Mouse (Mus musculus) adrenal gland (tissue): Measurements from ENCODE around the gene Myl12a.
"Not testable (repeated sequence)": the region's sequence is repeated elsewhere in the genome, so short reads cannot be mapped to it uniquely, and the experiment has no call there.

Source experiments
- intact Hi-C: fragments of 180-260 bp; cut with DNase I; formaldehyde crosslinking; loops from one replicate; pipeline ENCODE4 v1.15.1; 2025

The Myl12a gene

GRCm38 (mm10) chr17:70990403-70991303 lies 12.0 kb downstream of the Myl12a start:
- intact Hi-C loops, result loop anchor here (1.0 kb wide), 1 partner anchor 11 kb away; no protein-coding TSS in a partner anchor

GRCm38 (mm10) chr17:70989991-70990390 lies 12.7 kb downstream of the Myl12a start:
- intact Hi-C loops, result loop anchor here (1.0 kb wide), 1 partner anchor 11 kb away; no protein-coding TSS in a partner anchor

GRCm38 (mm10) chr17:70989430-70989829 lies 13.2 kb downstream of the Myl12a start:
- intact Hi-C loops, result no loop called here

GRCm38 (mm10) chr17:70988337-70988767 lies 14.3 kb downstream of the Myl12a start:
- intact Hi-C loops, result no loop called here

GRCm38 (mm10) chr17:70986831-70987660 lies 15.6 kb downstream of the Myl12a start:
- intact Hi-C loops, result no loop called here

GRCm38 (mm10) chr17:70986355-70986740 lies 16.3 kb downstream of the Myl12a start:
- intact Hi-C loops, result no loop called here

GRCm38 (mm10) chr17:70985501-70986354 lies 16.9 kb downstream of the Myl12a start:
- intact Hi-C loops, result no loop called here

GRCm38 (mm10) chr17:70979345-70980223 lies 23.1 kb downstream of the Myl12a start:
- intact Hi-C loops, result loop anchor here (10.0 kb wide), 1 partner anchor 455 kb away; no protein-coding TSS in a partner anchor

GRCm38 (mm10) chr17:70977799-70978198 lies 24.9 kb downstream of the Myl12a start:
- intact Hi-C loops, result loop anchor here (10.0 kb wide), 1 partner anchor 453 kb away; no protein-coding TSS in a partner anchor

GRCm38 (mm10) chr17:70974065-70974464 lies 28.6 kb downstream of the Myl12a start:
- intact Hi-C loops, result loop anchor here (10.0 kb wide), 1 partner anchor 449 kb away; no protein-coding TSS in a partner anchor

GRCm38 (mm10) chr17:70973398-70973797 lies 29.3 kb downstream of the Myl12a start:
- intact Hi-C loops, result loop anchor here (10.0 kb wide), 1 partner anchor 449 kb away; no protein-coding TSS in a partner anchor

- intact Hi-C loops, result loop anchor here (10.0 kb wide), 1 partner anchor 446 kb away; no protein-coding TSS in a partner anchor
Observed at GRCm38 (mm10) chr17:70971206-70971605, 31.5 kb downstream of the Myl12a start.

- intact Hi-C loops, result loop anchor here (2.0 to 5.0 kb wide), 4 partner anchors 121 to 262 kb away; no protein-coding TSS in a partner anchor
Observed at GRCm38 (mm10) chr17:70968606-70969191, 34.0 kb downstream of the Myl12a start.

GRCm38 (mm10) chr17:70967646-70968045 lies 35.0 kb downstream of the Myl12a start:
- intact Hi-C loops, result loop anchor here (2.0 to 5.0 kb wide), 4 partner anchors 120 to 261 kb away; no protein-coding TSS in a partner anchor

GRCm38 (mm10) chr17:70967191-70967590 lies 35.5 kb downstream of the Myl12a start:
- intact Hi-C loops, result loop anchor here (5.0 kb wide), 3 partner anchors 120 to 230 kb away; no protein-coding TSS in a partner anchor

- intact Hi-C loops, result loop anchor here (5.0 kb wide), 3 partner anchors 119 to 229 kb away; no protein-coding TSS in a partner anchor
Observed at GRCm38 (mm10) chr17:70966126-70966525, 36.6 kb downstream of the Myl12a start.

- intact Hi-C loops, result loop anchor here (5.0 kb wide), 3 partner anchors 118 to 228 kb away; no protein-coding TSS in a partner anchor
Observed at GRCm38 (mm10) chr17:70965281-70965680, 37.4 kb downstream of the Myl12a start.

- intact Hi-C loops, result not testable (repeated sequence)
Observed at GRCm38 (mm10) chr17:70963546-70963945, 39.1 kb downstream of the Myl12a start.

GRCm38 (mm10) chr17:70951266-70951665 lies 51.4 kb downstream of the Myl12a start:
- intact Hi-C loops, result no loop called here
